Mouse (Mus musculus) hindbrain, postnatal 0 days (tissue): Measurements from ENCODE around the gene Snd1. TPM values are rescaled to one million over a fixed set of nuclear protein-coding genes. Genes with fewer than 3 reads are reported as not detected.

Experiments
- ATAC-seq: fragments of 200-750 bp; cut with Nextera tagmentation; 2 replicates; pipeline ENCODE4 v1.8.0; 2017; ENCODE audit warnings: mild to moderate bottlenecking, moderate TSS enrichment, moderate library complexity
- DNase-seq: peaks from one replicate; pipeline ENCODE4 v3.0.0-alpha.2; 2015; ENCODE audit warnings: low spot score
- H3K27ac ChIP-seq: fragments of 300-500 bp; sonication (generic); 2 replicates; pipeline ENCODE4 v1.5.1; 2014; ENCODE audit warnings: mild to moderate bottlenecking
- H3K27me3 ChIP-seq: fragments of 300-500 bp; sonication (generic); 2 replicates; pipeline ENCODE4 v1.6.1; 2014; ENCODE audit warnings: low read length, mixed read lengths; ENCODE audit not compliant: insufficient read depth
- H3K36me3 ChIP-seq: fragments of 300-500 bp; sonication (generic); 2 replicates; pipeline ENCODE4 v1.6.1; 2014; ENCODE audit warnings: low read length, mixed read lengths; ENCODE audit not compliant: insufficient read depth
- H3K4me1 ChIP-seq: fragments of 300-500 bp; sonication (generic); 2 replicates; pipeline ENCODE4 v1.6.1; 2014; ENCODE audit warnings: antibody characterized with exemption, low read length, mixed read lengths; ENCODE audit not compliant: insufficient read depth
- H3K4me2 ChIP-seq: fragments of 300-500 bp; sonication (generic); 2 replicates; pipeline ENCODE4 v1.6.1; 2014; ENCODE audit warnings: low read depth, mild to moderate bottlenecking, low read length, moderate library complexity, mixed read lengths
- H3K4me3 ChIP-seq: fragments of 300-500 bp; sonication (generic); 2 replicates; pipeline ENCODE4 v1.5.1; 2014; ENCODE audit warnings: low read length
- H3K9ac ChIP-seq: fragments of 300-500 bp; sonication (generic); replicated peaks from 2 replicates; pipeline ENCODE4 v1.6.1; 2014; ENCODE audit warnings: mild to moderate bottlenecking, low read length, moderate library complexity, mixed read lengths
- H3K9me3 ChIP-seq: fragments of 300-500 bp; sonication (generic); 2 replicates; pipeline ENCODE4 v1.6.1; 2016; ENCODE audit warnings: low read length, mixed read lengths
- CTCF ChIP-seq: IDR thresholded peaks from 2 replicates; pipeline ENCODE4 v1.5.1; 2016; ENCODE audit warnings: antibody characterized with exemption, control low read depth, low read depth
- WGBS: fragments of 180-500 bp; shearing (Covaris S2); extraction: QIAGEN DNeasy Blood & Tissue Kit; methylation state at CpG from one replicate; pipeline ENCODE4 v1.1.7; 2014; 5-methylcytosine and 5-hydroxymethylcytosine counted together
- polyA plus RNA-seq: library from polyadenylated mRNA; unstranded; fragments of >200 nt; fragmentation: Nextera tagmentation; extraction: Ambion mirVana; gene quantifications from 2 replicates; pipeline ENCODE4 v1.2.1, GENCODE M21; 2015
- total RNA-seq: library from RNA; depleted of rRNA; stranded (reverse); fragments of >200 nt; gene quantifications from 2 replicates; pipeline ENCODE4 v1.2.3, GENCODE M21; 2014

Gene Snd1
- total and polyA plus RNA-seq, 2 experiments from 2014 or later: 67.6 to 85.5 TPM

DNA sequence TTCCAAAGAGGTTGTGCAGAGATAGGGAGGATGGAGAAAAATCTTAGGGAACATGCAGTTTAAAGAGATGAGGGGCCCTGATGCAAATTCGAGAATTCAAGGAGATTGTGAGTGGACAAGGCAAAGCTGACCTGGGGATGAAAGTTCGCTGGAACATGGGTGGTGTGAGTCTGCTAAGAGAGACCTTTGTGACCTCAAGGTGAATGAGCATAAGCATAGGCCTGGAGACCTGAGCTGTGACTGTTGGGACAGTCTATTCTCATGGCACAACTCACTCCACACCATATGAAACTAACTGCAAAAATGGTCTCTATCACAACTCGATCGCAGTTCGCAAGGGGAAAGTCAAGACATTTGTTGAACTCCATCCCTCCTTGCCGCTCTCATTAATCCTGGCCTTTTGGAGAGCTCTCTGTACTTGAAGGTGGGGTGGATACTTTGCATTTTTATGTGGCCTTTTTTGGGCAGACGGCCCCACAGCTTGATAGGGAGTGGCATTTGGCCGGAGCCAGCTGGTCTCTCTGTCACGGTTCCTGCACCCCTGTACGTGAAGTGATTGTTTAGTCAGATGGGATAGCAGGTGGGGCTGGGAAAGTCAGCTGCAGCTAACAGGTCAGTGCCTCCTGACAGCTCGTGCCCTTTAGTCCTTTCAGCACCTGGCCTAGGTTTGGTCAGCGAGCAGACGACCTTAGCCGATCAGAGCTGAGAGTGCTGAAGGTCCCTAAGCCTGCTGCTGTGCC lies 273.2 kb downstream of the Snd1 start:
- TF ChIP-seq CTCF: no peak
- no peak overlapping the region; the same call in 1 of the 2 replicates for H3K27ac ChIP-seq
- WGBS: 62% methylated on average over 14 of the region's 14 CpGs
- peaks cover 24% of the 10 kb centered on the region for H3K4me1 ChIP-seq
- no peaks in the 10 kb centered on the region for H3K27me3 ChIP-seq
- peak; percentile 82 for ATAC-seq
- H3K9me3 ChIP-seq: no peaks in the 10 kb centered on the region
- H3K4me3 ChIP-seq: no peak overlapping the region
- no peaks in the 10 kb centered on the region for H3K36me3 ChIP-seq
- no peak overlapping the region for H3K4me2 ChIP-seq
- H3K9ac ChIP-seq: no peak overlapping the region
- peak; percentile 59 for DNase-seq

DNA sequence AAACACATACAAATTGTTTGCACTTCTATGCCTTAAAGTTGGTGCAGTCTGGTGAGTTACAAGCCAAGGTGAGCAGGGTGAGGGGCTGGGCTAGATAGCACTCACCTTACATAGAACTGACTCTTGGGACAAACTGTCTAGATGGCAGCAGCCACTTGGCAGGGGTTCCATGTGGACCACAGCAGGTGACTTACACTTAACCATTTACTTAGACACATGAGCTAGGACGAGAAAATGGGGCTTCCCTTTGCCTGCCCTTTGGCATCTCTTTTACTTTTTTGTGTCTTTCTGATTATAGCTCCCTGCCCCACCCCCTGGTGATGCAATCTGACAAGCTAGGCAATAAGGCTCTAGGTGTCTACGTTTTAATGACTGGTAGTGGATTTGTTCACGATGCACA lies 274.3 kb downstream of the Snd1 start:
- 75% methylated on average over 3 of the region's 3 CpGs for WGBS
- H3K4me2 ChIP-seq: no peak overlapping the region
- no peak overlapping the region for H3K27ac ChIP-seq
- no peak for ATAC-seq
- H3K27me3 ChIP-seq: no peaks in the 10 kb centered on the region
- DNase-seq: no peak
- no peaks in the 10 kb centered on the region for H3K9me3 ChIP-seq
- H3K9ac ChIP-seq: no peak overlapping the region
- peaks cover 24% of the 10 kb centered on the region for H3K4me1 ChIP-seq
- no peak for TF ChIP-seq CTCF
- H3K36me3 ChIP-seq: no peaks in the 10 kb centered on the region
- no peak overlapping the region for H3K4me3 ChIP-seq

DNA sequence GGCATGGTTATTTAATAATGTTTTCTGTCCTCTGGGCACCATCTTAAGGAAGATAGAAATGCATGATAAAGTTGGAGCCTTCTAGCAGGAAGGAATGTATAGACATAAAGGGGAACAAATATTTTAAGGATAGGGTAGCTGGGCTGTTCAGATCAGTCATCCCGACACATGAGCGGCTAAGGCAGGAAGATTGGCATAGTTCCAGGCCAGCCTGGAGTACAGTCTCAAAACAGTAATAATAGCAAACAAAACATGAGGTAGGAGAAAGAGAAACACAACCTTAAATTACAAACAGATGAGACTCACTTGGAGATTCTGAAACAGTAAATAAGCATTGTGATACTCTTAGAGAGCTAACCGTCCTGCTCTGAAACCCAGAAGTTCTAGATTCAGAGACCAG lies 276.2 kb downstream of the Snd1 start:
- no peak for TF ChIP-seq CTCF
- 55% methylated on average over 3 of the region's 3 CpGs for WGBS

DNA sequence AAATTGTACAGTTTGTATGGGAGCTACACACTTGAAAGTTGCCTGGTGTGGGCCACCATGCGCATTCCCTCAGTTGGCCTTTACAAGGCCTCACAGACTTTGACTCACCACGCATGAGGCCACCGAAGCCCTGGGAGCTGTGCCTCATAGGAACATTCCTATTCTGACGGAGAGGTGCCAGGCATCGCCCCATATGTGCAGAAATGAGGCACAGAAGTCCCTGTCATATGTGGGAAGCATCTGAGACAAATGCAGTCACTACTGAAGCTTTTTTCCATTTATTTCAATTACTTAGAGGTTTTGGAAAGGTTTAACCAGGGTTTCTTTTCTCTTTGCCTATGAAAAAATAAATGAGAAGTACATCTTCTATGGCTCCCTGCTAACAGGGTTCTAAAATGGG lies 278.3 kb downstream of the Snd1 start:
- no peaks in the 10 kb centered on the region for H3K27me3 ChIP-seq
- 84% methylated on average over 5 of the region's 5 CpGs for WGBS
- H3K4me1 ChIP-seq: peaks cover 24% of the 10 kb centered on the region
- no peak for TF ChIP-seq CTCF
- H3K9me3 ChIP-seq: no peaks in the 10 kb centered on the region
- no peak overlapping the region for H3K9ac ChIP-seq
- H3K4me3 ChIP-seq: no peak overlapping the region
- DNase-seq (no peak), ATAC-seq (no peak)
- H3K36me3 ChIP-seq: no peaks in the 10 kb centered on the region
- H3K4me2 ChIP-seq: no peak overlapping the region
- H3K27ac ChIP-seq: no peak overlapping the region

More for the DNA sequence above, 276.2 kb downstream of the Snd1 start:
- Histone ChIP-seq H3K4me3 (no peak overlapping the region), H3K27ac (no peak overlapping the region), H3K4me1 (peaks cover 25% of the 10 kb centered on the region), H3K9me3 (no peaks in the 10 kb centered on the region), H3K27me3 (no peaks in the 10 kb centered on the region), H3K36me3 (no peaks in the 10 kb centered on the region), H3K9ac (no peak overlapping the region), H3K4me2 (no peak overlapping the region)
- no peak for ATAC-seq
- no peak for DNase-seq

DNA sequence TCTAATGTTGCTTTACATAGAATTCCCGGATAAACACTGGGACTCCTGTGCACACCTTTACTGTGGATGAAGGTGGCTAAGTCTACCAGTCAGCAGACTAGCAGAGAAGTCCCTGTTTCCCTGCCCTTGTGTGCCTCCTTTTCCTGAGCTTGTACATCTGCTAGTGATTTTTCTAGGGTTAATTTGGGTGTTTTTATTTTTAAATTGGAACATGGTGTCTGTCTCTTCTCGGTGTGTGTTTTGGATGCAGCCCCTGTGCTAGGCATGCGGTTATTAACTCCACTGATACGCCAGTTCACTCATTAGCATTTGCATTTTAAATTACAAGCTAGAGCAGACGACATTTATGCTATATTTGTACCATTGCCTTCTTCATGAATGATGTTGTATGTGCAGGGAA lies 278.7 kb downstream of the Snd1 start:
- no peak for DNase-seq
- no peak for ATAC-seq
- H3K27ac ChIP-seq: no peak overlapping the region

DNA sequence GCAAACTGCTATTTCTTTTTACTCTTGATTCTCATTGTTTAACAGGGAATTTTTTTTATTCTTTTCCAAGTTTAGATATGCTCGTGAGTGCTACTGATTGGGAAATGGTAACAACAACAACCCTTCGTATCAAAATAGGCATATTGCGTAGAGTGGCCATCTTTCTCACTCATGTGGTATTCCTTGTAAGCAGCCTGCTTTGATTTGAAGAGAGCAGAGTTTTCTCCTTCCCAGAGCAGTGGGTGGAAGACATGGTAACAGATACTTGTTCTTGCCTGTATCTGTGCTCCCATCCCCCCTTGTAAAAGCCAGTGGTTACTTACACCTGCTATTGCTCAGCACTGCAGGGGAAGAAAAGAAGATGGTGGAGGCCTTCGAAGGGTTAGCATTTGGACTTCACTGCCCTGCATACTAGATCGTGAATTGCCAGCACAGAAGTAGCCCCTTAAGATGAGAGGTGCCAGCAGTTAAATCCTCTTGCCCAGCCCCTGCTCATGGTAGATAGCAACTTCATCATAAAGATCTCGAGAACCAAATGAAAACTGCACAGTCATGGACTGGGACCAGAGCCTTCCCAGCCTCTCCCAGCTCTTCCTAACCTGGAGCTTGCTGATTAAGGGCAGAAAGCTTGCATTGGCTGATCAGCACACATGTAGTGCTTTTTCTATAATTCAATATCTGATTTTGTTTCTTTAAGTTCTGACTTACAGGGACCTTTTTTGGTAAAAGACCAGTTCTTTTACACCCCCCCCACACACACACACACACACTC lies 279.4 kb downstream of the Snd1 start:
- Histone ChIP-seq H3K4me2 (no peak overlapping the region), H3K9me3 (no peaks in the 10 kb centered on the region), H3K27ac (no peak overlapping the region), H3K9ac (no peak overlapping the region), H3K4me3 (no peak overlapping the region), H3K27me3 (no peaks in the 10 kb centered on the region), H3K36me3 (no peaks in the 10 kb centered on the region), H3K4me1 (peaks cover 13% of the 10 kb centered on the region)
- WGBS: 80% methylated on average over 6 of the region's 6 CpGs
- no peak for TF ChIP-seq CTCF
- no peak for ATAC-seq
- no peak for DNase-seq

More for the DNA sequence above, 278.7 kb downstream of the Snd1 start:
- H3K27me3 ChIP-seq: no peaks in the 10 kb centered on the region
- no peak overlapping the region for H3K9ac ChIP-seq
- TF ChIP-seq CTCF: no peak
- no peaks in the 10 kb centered on the region for H3K9me3 ChIP-seq
- peaks cover 19% of the 10 kb centered on the region for H3K4me1 ChIP-seq
- no peak overlapping the region for H3K4me2 ChIP-seq
- no peaks in the 10 kb centered on the region for H3K36me3 ChIP-seq
- no peak overlapping the region for H3K4me3 ChIP-seq
- WGBS: 55% methylated on average over 5 of the region's 5 CpGs
